Mouse (Mus musculus) CD8-positive naive resting alpha-beta T cell, adult 2 months (primary cell): ENCODE data around the gene C1qa.

Experiments
- DNase-seq, 2 experiments: peaks; one replicate each; pipeline ENCODE4 v3.0.0; 2022; ENCODE audit warnings: low read depth in 2 of 2, low spot score in 2 of 2

C1qa gene

DNA sequence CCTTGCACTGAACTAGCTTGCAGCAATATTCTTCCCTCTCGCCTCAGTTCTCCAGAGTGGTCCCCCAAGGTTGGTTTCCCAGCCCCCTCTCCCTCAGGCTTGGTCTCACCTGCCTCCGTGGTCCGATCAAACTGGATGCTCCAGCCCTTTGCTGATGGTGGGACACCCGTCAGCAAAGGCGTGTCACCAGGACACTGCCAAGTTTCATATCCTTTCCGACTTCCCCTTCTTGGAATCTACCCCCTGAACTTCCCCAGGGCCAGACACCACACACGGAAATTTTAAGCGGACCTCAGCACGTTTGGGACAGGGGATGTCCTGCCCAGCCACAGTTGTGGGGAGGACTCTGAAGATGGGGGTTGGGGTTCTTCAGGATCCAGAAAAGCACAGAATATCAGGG lies at the start of gene C1qa:
C1qa (minus strand) TSS at position 167 of the 400 bp plus-strand sequence.
- no peak for DNase-seq

GRCm38 (mm10) chr4:136945397-136945796 lies 46.8 kb upstream of the C1qa start:
- no peak for DNase-seq

DNA sequence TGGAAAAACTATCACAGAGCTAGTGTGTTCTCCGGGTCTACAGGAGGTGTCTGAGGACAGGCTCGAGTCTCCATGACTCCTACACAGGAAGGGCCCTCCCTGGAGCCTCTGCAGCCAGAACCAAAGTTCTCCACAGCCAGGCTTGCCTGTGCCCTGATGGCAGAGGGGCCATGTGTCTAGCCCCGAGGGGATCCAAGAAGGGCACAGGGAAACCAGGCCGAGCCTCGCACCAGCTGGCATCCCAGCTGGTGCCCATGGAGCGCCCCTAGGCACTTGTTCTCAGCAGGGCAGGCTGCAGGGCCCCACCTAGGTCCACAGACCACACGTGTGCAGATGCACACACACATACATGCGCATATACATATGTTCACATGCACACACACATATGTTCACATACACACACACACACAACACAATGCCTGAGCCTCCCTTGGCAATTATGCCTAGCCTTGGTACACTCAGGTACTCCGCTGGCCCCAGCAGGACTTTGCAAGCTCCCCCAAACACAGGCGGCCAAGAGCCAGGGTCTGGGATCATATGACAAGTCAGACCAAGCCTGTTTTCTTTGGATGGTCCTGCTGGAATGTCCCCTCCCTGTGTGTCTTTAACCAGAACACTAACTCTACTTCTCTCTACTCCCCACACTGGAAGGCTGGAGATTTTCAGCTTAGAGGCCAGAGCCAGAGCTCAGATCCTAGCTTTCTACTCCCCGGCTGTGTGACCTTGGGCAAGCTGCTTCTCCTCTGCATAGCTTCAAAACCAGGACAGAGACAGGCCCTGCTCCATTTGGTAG lies 46.2 kb upstream of the C1qa start:
- no peak for DNase-seq

DNA sequence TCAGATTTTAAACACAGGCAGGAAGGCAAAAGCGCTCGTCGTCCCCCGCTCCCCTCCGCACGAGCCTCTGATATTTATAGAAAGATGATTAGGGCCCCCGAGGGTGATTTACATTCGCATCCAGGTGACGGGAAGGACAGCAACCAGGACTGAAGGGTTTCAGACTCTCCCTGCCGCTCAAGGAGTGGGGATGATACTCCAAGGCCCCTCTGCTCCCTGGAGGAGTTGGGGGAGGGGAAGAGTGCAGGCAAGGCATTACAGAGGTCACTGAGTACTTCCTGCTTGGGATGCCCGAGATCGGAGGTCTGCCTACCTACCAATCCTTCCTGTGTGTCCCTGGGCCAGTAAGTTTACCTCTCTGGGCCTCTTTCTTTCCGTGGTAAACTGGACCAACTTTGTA lies 44.6 kb upstream of the C1qa start:
- no peak for DNase-seq

DNA sequence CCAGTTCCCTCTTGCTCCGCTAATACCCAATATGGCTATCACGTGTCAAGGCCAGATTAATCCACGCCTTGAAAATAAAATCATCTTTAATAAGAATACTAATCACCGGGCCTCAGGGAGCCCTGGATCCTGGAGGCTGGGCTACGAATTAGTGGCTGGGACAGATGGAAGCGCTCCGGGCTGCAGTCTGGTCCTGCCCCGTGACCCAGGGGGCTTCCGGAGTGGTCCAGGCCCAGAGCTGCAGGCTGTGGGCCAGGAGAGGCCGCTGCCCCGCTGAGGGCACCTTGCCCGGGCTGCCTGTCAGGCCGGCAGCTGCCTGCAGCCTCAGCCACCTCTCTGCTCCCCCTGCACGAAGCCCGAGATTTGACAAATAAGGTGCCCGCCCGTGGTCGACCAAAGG lies 44.2 kb upstream of the C1qa start:
- DNase-seq: no peak

GRCm38 (mm10) chr4:136937935-136938334 lies 39.3 kb upstream of the C1qa start:
- no peak for DNase-seq

DNA sequence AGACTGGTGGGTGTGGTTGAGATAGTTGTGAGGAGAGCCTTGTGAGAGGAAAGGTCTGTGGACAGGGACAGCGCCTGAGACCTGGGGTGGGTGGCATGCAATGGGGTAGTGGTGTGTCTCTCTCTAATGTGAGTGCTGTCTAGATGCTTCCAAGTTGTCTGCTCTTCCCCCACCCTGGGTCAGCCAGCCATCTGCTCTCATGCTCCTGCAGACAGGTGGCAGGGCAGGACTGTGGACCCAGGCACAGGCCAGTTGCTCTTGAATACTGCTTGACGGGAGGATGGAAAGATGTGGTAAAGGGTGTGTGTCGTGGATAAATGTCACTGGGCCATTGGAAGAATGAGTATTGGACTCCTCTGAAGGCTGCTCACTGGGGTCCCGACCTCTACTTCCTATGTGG lies 38.7 kb upstream of the C1qa start:
- DNase-seq: no peak

DNA sequence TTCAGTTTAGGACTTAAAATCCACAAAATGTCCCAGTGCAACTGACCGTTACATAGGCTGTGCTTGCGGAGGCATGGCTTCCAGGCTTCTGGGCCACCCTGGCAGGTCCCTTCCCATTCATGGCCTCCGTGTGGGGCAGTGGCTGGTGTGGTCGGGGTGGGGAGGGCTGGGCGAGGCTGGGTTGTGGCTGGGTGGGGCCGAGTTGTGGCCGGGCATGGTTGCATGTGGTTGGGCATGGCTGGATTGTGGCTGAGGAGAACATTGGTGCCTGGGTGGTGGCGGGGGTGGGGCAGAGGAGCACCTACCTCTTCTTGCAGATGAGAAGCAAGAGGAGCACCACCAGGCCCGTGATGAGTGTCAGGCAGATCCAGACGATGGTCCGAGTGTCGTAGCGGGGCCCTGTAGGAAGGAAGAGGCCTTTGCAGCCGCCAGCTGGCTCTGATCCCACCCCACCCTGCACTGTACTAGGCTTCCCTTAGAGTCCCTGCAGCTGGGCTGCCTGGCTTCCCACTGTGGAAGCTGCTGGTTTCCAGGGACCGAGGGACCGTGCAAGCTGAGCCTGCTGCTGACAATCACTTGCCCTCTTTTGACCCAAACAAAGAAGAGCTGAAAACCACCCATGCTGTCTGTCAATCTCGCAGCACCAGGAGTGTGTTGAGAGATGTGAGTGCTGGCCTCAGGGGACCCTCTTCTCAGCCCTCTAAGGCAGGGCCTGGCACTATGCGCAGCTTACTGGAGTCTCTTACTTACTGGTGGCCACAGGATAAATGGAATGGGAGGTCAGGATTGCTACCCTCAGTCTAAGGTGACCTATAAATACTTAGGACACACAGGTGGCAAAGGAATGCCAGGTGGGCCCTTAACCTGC lies 36.4 kb upstream of the C1qa start:
- DNase-seq: no peak

- DNase-seq: no peak
These were observed 31.9 kb upstream of the C1qa start for GRCm38 (mm10) chr4:136930474-136930873.

DNA sequence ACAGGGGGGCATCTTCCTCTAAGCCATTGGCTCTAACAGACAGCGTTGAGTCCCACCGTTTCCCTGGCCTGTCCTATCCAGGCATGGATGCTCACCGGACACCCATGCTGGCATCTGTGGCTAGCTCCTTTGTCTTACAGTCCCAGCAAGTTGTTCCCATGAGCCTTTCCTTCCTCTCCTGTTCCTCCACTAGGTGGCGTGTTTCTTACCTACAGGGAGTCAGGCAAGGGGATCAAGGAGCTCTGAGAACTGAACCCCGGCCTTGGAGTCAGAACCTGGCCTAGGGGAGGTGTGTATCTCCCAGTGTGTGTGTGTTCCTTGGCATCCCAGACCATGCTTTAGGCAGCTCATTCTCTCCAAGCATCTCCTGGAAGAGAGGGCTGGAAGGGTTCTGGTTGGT lies 30.3 kb upstream of the C1qa start:
- peak in 1 of 2 experiments; percentile 18 for DNase-seq

GRCm38 (mm10) chr4:136925804-136926203 lies 27.2 kb upstream of the C1qa start:
- DNase-seq: no peak

- no peak for DNase-seq
These were observed 25.9 kb upstream of the C1qa start for GRCm38 (mm10) chr4:136924529-136924928.

DNA sequence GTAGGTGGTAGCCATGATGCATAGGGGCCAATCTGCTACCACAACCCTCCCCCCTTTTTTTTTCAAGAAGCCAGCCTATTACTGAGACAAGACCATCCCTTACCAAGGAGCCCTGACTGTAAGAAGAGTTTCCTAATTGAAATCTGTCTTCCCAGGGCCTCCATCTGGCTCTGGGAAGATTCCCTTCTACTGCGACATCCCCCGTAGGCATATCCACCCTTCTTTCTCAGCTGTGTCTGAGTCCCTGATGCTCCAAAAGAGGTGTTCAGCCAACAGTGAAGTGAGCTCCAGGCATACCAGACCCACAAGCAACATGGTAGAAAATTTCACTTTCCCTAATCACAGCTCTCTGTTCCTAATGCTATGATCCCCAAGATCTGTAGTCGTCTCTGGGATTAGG lies 20.9 kb upstream of the C1qa start:
- no peak for DNase-seq

GRCm38 (mm10) chr4:136918834-136919233 lies 20.2 kb upstream of the C1qa start:
- no peak for DNase-seq

GRCm38 (mm10) chr4:136917165-136917524 lies 18.5 kb upstream of the C1qa start:
- DNase-seq: no peak

DNA sequence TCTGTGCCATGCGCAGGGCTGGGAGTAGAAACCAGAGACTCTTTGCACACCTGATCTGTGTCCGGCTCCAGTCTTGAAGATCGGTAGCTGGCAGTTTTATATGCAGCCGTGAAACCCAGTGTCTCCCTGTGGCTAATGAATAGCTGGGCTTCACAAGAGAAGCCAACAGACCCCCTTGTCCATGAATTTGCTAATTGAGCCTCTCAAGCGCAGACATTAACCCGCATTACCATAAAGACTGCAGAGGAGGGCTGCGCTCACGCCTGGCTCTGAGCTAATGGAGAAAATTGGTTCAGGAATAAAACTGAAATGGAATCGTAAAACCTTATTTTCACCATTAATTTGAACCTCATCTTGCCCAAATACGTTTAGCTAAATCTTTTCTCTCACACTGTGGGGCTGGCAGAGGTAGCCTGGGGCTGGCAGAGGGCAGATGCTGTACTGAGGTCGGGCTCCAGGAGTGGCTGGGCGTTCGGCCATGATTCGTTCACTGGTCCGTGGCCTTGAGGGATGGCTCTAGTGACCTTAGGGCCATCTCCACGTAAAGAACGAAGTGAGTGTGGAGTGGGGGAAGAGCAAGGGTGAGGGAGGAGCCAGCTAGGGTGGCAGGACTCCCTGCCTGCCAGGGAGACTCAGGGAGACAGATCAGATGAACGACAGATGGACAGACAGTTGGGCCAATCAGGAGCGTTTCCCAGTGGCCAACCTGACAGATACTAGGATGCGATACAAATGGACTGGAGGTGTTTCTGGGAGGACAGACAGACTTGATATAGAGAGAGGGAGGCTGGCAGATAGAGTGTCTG lies 18.0 kb upstream of the C1qa start:
- DNase-seq: no peak

DNA sequence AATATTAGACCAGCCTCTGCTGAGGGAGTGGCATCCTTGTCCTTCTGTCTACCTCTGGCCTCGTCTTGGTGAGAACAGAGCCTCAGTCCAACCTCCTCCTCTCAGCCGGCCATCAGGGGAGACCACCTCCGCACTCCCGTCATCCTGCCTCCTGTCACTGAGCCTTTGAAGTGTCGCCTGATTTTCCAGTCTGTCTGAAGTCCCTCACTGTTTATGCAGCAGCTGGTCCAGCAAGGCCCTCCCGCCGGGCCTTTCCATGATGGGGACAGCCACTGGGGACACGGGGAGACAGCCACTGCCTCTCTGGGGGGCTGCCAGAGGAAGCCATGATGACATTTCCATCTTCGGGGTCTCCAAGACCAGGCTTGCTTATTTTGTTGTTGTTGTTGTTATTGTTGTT lies 14.2 kb upstream of the C1qa start:
- no peak for DNase-seq

- DNase-seq: no peak
These were observed 13.2 kb upstream of the C1qa start for GRCm38 (mm10) chr4:136911804-136912203.

GRCm38 (mm10) chr4:136911211-136911646 lies 12.6 kb upstream of the C1qa start:
- DNase-seq: no peak

DNA sequence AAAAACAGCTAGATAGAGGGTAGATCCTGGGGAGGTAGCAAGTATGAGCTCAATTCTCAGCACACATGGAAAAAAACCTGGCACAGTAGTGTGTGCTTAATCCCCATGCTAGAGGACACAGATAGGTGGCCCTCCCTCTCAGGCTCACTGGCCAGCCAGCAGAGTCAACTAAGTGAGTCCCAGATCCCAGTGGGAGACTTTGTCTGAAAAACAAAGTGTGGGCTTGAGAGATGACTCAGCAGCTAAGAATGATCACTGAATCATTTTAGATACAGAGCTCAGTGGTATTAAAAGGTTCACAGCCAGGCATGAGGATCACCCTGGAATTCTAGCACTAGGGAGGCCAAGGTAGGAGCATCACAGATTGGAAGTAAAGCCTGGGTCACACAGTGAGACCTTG lies 9.2 kb upstream of the C1qa start:
- DNase-seq: no peak

DNA sequence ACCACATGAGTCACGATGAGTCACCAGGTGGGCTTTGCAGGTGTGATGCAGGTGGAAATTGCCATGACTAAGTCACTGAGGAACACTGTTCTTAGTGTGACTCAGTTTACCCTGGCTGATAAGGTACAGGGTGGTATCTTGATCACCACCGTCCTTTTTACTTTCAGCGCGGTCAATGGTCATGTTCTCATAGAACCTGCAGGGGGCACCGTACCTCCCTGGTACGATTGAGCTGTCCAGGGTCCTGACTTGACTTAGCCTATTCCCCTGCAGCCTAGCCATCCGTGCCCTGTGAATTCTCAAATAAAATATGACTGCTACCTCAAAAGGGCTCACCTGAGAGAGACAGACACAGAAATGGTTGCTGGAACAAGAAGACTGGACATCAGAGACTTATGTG lies 8.4 kb upstream of the C1qa start:
- peak in 1 of 2 experiments; percentile 11 for DNase-seq
